Mouse (Mus musculus) cortical plate, adult 2 months (tissue): ENCODE measurements around the gene Sytl3. TPM values are rescaled to one million over a fixed set of nuclear protein-coding genes. Genes with fewer than 3 reads are reported as not detected.
"Not testable (repeated sequence)": the region's sequence is repeated elsewhere in the genome, so short reads cannot be mapped to it uniquely, and the experiment has no call there.

Source experiments
- H3K27ac ChIP-seq: fragments of 200-500 bp; 2 replicates; pipeline ENCODE4 v1.5.1; 2012; ENCODE audit warnings: low read length, control low read depth, inconsistent platforms; ENCODE audit not compliant: insufficient read depth
- H3K4me1 ChIP-seq: fragments of 200-500 bp; 2 replicates; pipeline ENCODE4 v1.6.1; 2011; ENCODE audit warnings: low read length; ENCODE audit not compliant: control insufficient read depth, insufficient read depth
- H3K4me3 ChIP-seq: fragments of 200-500 bp; 2 replicates; pipeline ENCODE4 v1.5.1; 2011; ENCODE audit warnings: mild to moderate bottlenecking, low read length, control low read depth; ENCODE audit not compliant: insufficient read depth
- CTCF ChIP-seq: fragments of 200-500 bp; IDR thresholded peaks from 2 replicates; pipeline ENCODE4 v1.5.1; 2011; ENCODE audit warnings: mild to moderate bottlenecking, control low read depth, low read length; ENCODE audit not compliant: insufficient read depth; ENCODE audit errors: extremely low read depth
- polyA plus RNA-seq: library from polyadenylated mRNA; depleted of rRNA; stranded (reverse); fragments of >200 nt; gene quantifications from 2 replicates; pipeline ENCODE4 v1.2.3, GENCODE M21; 2012

Gene Sytl3
- polyA plus RNA-seq, 1 experiment: 0.13 TPM

GRCm38 (mm10) chr17:6691596-6691995 is 32.7 kb downstream of the Sytl3 start:
- not testable (repeated sequence) for H3K27ac ChIP-seq, H3K4me1 ChIP-seq, H3K4me3 ChIP-seq
- peak; percentile 47; the same call in 1 of the 2 replicates for TF ChIP-seq CTCF

GRCm38 (mm10) chr17:6695712-6696111 is 36.8 kb downstream of the Sytl3 start:
- H3K4me3 ChIP-seq, H3K4me1 ChIP-seq, H3K27ac ChIP-seq: not testable (repeated sequence)

- H3K4me3 ChIP-seq, H3K27ac ChIP-seq, H3K4me1 ChIP-seq: not testable (repeated sequence)
Observed at GRCm38 (mm10) chr17:6696521-6696920, 37.6 kb downstream of the Sytl3 start.

GRCm38 (mm10) chr17:6697224-6697775 is 38.4 kb downstream of the Sytl3 start:
- H3K27ac ChIP-seq, H3K4me3 ChIP-seq, H3K4me1 ChIP-seq: not testable (repeated sequence)

- not testable (repeated sequence) for H3K4me1 ChIP-seq, H3K4me3 ChIP-seq
Observed at GRCm38 (mm10) chr17:6699502-6699901, 40.6 kb downstream of the Sytl3 start.

GRCm38 (mm10) chr17:6700077-6700476 is 41.2 kb downstream of the Sytl3 start:
- H3K4me1 ChIP-seq, H3K4me3 ChIP-seq, H3K27ac ChIP-seq: not testable (repeated sequence)

More at GRCm38 (mm10) chr17:6699502-6699901, 40.6 kb downstream of the Sytl3 start:
- not testable (repeated sequence) for H3K27ac ChIP-seq

GRCm38 (mm10) chr17:6702625-6703221 is 43.8 kb downstream of the Sytl3 start:
- not testable (repeated sequence) for H3K4me3 ChIP-seq, H3K4me1 ChIP-seq

GRCm38 (mm10) chr17:6703381-6704270 is 44.7 kb downstream of the Sytl3 start:
- H3K4me1 ChIP-seq, H3K27ac ChIP-seq, H3K4me3 ChIP-seq: not testable (repeated sequence)

More at GRCm38 (mm10) chr17:6702625-6703221, 43.8 kb downstream of the Sytl3 start:
- H3K27ac ChIP-seq: not testable (repeated sequence)

- H3K4me3 ChIP-seq, H3K27ac ChIP-seq, H3K4me1 ChIP-seq: not testable (repeated sequence)
Observed at GRCm38 (mm10) chr17:6706448-6706847, 47.6 kb downstream of the Sytl3 start.

- not testable (repeated sequence) for H3K4me1 ChIP-seq, H3K4me3 ChIP-seq, H3K27ac ChIP-seq
Observed at GRCm38 (mm10) chr17:6707422-6707821, 48.5 kb downstream of the Sytl3 start.

GRCm38 (mm10) chr17:6708194-6708593 is 49.3 kb downstream of the Sytl3 start:
- not testable (repeated sequence) for H3K4me3 ChIP-seq, H3K4me1 ChIP-seq, H3K27ac ChIP-seq

GRCm38 (mm10) chr17:6713483-6713882 is 54.6 kb downstream of the Sytl3 start:
- not testable (repeated sequence) for H3K4me1 ChIP-seq, H3K4me3 ChIP-seq, H3K27ac ChIP-seq

- H3K4me1 ChIP-seq, H3K27ac ChIP-seq, H3K4me3 ChIP-seq: not testable (repeated sequence)
Observed at GRCm38 (mm10) chr17:6713944-6714343, 55.1 kb downstream of the Sytl3 start.
